Mouse (Mus musculus): ENCODE results near the gene Supv3l1. TPM values are rescaled to one million over a fixed set of nuclear protein-coding genes. Genes with fewer than 3 reads are reported as not detected.
A peak's percentile ranks its signal among the peaks of the same experiment; 100 is the strongest.

The Supv3l1 gene
- polyA plus RNA-seq, 1 experiment from 2014 or later, result 20.9 TPM

- no peaks in the 10 kb centered on the region for H3K9me3 ChIP-seq (ENCODE audit: control insufficient read depth, low read length)
- no peak for ATAC-seq
- no peak overlapping the region for H3K9ac ChIP-seq (ENCODE audit: low read depth, low read length)
- no peaks in the 10 kb centered on the region for H3K36me3 ChIP-seq (ENCODE audit: control insufficient read depth, insufficient read depth, low read length)
- no peak overlapping the region for H3K4me2 ChIP-seq (ENCODE audit: low read length)
- H3K27me3 ChIP-seq (replicated peaks; ENCODE audit: control insufficient read depth, insufficient read depth, low read length), result no peaks in the 10 kb centered on the region
- H3K4me3 ChIP-seq (ENCODE audit: low read length), result no peak overlapping the region
- WGBS, result 79% methylated on average over 6 of the region's 6 CpGs
- no peak overlapping the region for H3K27ac ChIP-seq (ENCODE audit: low read depth, low read length)
- peaks cover 2% of the 10 kb centered on the region; the same call in 1 of the 2 replicates for H3K4me1 ChIP-seq (ENCODE audit: control insufficient read depth, insufficient read depth, low read depth, low read length)
Observed at GRCm38 (mm10) chr10:62420399-62420798, 29.1 kb downstream of the Supv3l1 start.

DNA sequence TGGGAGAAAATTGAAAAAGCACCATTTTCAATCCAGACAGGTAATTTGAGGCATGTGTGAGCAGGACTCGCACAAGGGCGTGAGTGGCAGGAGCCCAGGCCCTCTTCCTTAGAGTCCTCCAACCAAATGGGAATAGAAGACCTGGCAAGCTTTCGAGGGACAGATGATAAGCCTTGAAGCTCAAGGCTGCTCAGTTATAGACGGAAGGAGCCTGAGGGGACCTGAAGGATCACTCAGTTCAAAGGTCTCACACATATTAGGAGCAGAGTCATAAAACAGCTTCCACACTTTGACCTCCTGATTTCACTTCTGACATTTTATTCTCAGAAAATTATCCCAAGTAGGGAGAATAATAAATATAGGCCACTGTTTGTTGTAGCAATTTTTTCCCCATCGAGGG lies 30.1 kb downstream of the Supv3l1 start:
- H3K4me3 ChIP-seq (ENCODE audit: low read length), result no peak overlapping the region
- H3K9me3 ChIP-seq (ENCODE audit: control insufficient read depth, low read length), result no peaks in the 10 kb centered on the region
- H3K27ac ChIP-seq (ENCODE audit: low read depth, low read length), result no peak overlapping the region
- no peak for ATAC-seq
- H3K36me3 ChIP-seq (ENCODE audit: control insufficient read depth, insufficient read depth, low read length), result no peaks in the 10 kb centered on the region
- no peaks in the 10 kb centered on the region for H3K27me3 ChIP-seq (replicated peaks; ENCODE audit: control insufficient read depth, insufficient read depth, low read length)
- no peak overlapping the region for H3K9ac ChIP-seq (ENCODE audit: low read depth, low read length)
- 81% methylated on average over 5 of the region's 5 CpGs for WGBS
- peaks cover 2% of the 10 kb centered on the region; the same call in 1 of the 2 replicates for H3K4me1 ChIP-seq (ENCODE audit: control insufficient read depth, insufficient read depth, low read depth, low read length)
- H3K4me2 ChIP-seq (ENCODE audit: low read length), result no peak overlapping the region

GRCm38 (mm10) chr10:62418831-62419356 lies 30.6 kb downstream of the Supv3l1 start:
- H3K9ac ChIP-seq (ENCODE audit: low read depth, low read length), result no peak overlapping the region
- H3K27me3 ChIP-seq (replicated peaks; ENCODE audit: control insufficient read depth, insufficient read depth, low read length), result no peaks in the 10 kb centered on the region
- H3K9me3 ChIP-seq (ENCODE audit: control insufficient read depth, low read length), result no peaks in the 10 kb centered on the region
- 46% methylated on average over 7 of the region's 7 CpGs for WGBS
- no peak overlapping the region for H3K27ac ChIP-seq (ENCODE audit: low read depth, low read length)
- H3K4me3 ChIP-seq (ENCODE audit: low read length), result no peak overlapping the region
- peaks cover 2% of the 10 kb centered on the region; the same call in 1 of the 2 replicates for H3K4me1 ChIP-seq (ENCODE audit: control insufficient read depth, insufficient read depth, low read depth, low read length)
- ATAC-seq, result no peak
- H3K36me3 ChIP-seq (ENCODE audit: control insufficient read depth, insufficient read depth, low read length), result no peaks in the 10 kb centered on the region
- no peak overlapping the region for H3K4me2 ChIP-seq (ENCODE audit: low read length)

GRCm38 (mm10) chr10:62413606-62413982 lies 35.9 kb downstream of the Supv3l1 start:
- Histone ChIP-seq H3K36me3 (ENCODE audit: control insufficient read depth, insufficient read depth, low read length) (no peaks in the 10 kb centered on the region), H3K4me2 (ENCODE audit: low read length) (no peak overlapping the region), H3K9ac (ENCODE audit: low read depth, low read length) (no peak overlapping the region), H3K4me1 (ENCODE audit: control insufficient read depth, insufficient read depth, low read depth, low read length) (no peaks in the 10 kb centered on the region), H3K27ac (ENCODE audit: low read depth, low read length) (no peak overlapping the region), H3K4me3 (ENCODE audit: low read length) (no peak overlapping the region), H3K9me3 (ENCODE audit: control insufficient read depth, low read length) (no peaks in the 10 kb centered on the region), H3K27me3 (replicated peaks; ENCODE audit: control insufficient read depth, insufficient read depth, low read length) (no peaks in the 10 kb centered on the region)
- WGBS, result 56% methylated on average over 4 of the region's 4 CpGs
- ATAC-seq, result no peak

GRCm38 (mm10) chr10:62412906-62413605 lies 36.5 kb downstream of the Supv3l1 start:
- no peaks in the 10 kb centered on the region for H3K9me3 ChIP-seq (ENCODE audit: control insufficient read depth, low read length)
- no peaks in the 10 kb centered on the region for H3K36me3 ChIP-seq (ENCODE audit: control insufficient read depth, insufficient read depth, low read length)
- no peaks in the 10 kb centered on the region for H3K27me3 ChIP-seq (replicated peaks; ENCODE audit: control insufficient read depth, insufficient read depth, low read length)
- 46% methylated on average over 8 of the region's 8 CpGs for WGBS
- H3K4me2 ChIP-seq (ENCODE audit: low read length), result no peak overlapping the region
- H3K4me3 ChIP-seq (ENCODE audit: low read length), result no peak overlapping the region
- H3K9ac ChIP-seq (ENCODE audit: low read depth, low read length), result no peak overlapping the region
- H3K4me1 ChIP-seq (ENCODE audit: control insufficient read depth, insufficient read depth, low read depth, low read length), result no peaks in the 10 kb centered on the region
- H3K27ac ChIP-seq (ENCODE audit: low read depth, low read length), result no peak overlapping the region
- ATAC-seq, result no peak

- H3K4me3 ChIP-seq (ENCODE audit: low read length), result no peak overlapping the region
- no peak overlapping the region for H3K4me2 ChIP-seq (ENCODE audit: low read length)
- no peaks in the 10 kb centered on the region for H3K27me3 ChIP-seq (replicated peaks; ENCODE audit: control insufficient read depth, insufficient read depth, low read length)
- H3K9me3 ChIP-seq (ENCODE audit: control insufficient read depth, low read length), result no peaks in the 10 kb centered on the region
- H3K4me1 ChIP-seq (ENCODE audit: control insufficient read depth, insufficient read depth, low read depth, low read length), result no peaks in the 10 kb centered on the region
- WGBS, result 68% methylated on average over 19 of the region's 19 CpGs
- H3K36me3 ChIP-seq (ENCODE audit: control insufficient read depth, insufficient read depth, low read length), result no peaks in the 10 kb centered on the region
- ATAC-seq, result no peak
- H3K27ac ChIP-seq (ENCODE audit: low read depth, low read length), result no peak overlapping the region
- H3K9ac ChIP-seq (ENCODE audit: low read depth, low read length), result no peak overlapping the region
Observed at GRCm38 (mm10) chr10:62411431-62412410, 37.8 kb downstream of the Supv3l1 start.

DNA sequence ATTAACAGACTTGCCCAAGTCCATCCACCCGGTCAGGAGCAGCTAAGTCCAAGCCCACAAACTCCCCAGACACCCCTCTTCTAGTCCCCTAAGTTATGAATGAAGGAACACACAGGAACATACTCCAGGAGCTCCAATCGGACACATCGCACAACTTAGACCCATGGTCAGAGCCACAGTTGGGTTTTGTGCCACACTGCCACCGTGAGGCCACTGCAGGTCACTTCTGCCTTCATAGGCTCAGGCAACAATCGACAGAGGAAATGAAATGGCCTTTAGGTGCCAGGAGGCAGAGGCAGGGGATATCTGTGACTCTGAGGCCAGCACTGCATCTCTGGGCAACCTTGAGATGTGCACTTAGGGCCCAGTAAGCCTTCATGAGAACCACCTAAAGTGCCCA lies 38.6 kb downstream of the Supv3l1 start:
- Histone ChIP-seq H3K27me3 (replicated peaks; ENCODE audit: control insufficient read depth, insufficient read depth, low read length) (no peaks in the 10 kb centered on the region), H3K9me3 (ENCODE audit: control insufficient read depth, low read length) (no peaks in the 10 kb centered on the region), H3K27ac (ENCODE audit: low read depth, low read length) (no peak overlapping the region), H3K4me3 (ENCODE audit: low read length) (no peak overlapping the region), H3K9ac (ENCODE audit: low read depth, low read length) (no peak overlapping the region), H3K4me1 (ENCODE audit: control insufficient read depth, insufficient read depth, low read depth, low read length) (no peaks in the 10 kb centered on the region), H3K36me3 (ENCODE audit: control insufficient read depth, insufficient read depth, low read length) (no peaks in the 10 kb centered on the region), H3K4me2 (ENCODE audit: low read length) (no peak overlapping the region)
- ATAC-seq, result peak; percentile 79
- WGBS, result 5% methylated on average over 5 of the region's 5 CpGs

DNA sequence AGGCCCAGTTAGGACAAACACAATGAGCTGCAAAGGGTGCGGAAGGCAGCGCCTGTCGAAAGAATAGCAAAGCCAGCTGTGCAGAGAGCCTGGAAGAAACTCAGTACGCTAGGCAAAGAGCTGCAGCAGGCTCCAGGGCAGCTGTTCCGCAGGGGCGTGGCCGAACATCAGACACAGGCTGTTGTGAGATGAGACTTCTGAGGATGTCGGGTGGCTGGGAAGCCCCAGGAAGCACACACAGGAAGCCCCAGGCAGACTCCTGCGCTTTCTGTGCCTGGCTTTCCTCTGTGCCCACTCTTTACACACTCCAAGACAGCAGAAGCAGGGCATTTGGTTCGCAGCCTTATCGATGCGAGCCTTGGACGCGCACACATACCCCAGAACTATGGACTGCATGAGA lies 44.6 kb downstream of the Supv3l1 start:
- 0 out of 2 replicates have a peak, but pooled peaks have one; percentile 30 for ATAC-seq
- H3K36me3 ChIP-seq (ENCODE audit: control insufficient read depth, insufficient read depth, low read length), result no peaks in the 10 kb centered on the region
- 44% methylated on average over 14 of the region's 14 CpGs for WGBS
- no peak overlapping the region for H3K4me3 ChIP-seq (ENCODE audit: low read length)
- H3K9ac ChIP-seq (ENCODE audit: low read depth, low read length), result peak overlapping the region; percentile 18; the same call in 1 of the 2 replicates
- H3K27ac ChIP-seq (ENCODE audit: low read depth, low read length), result no peak overlapping the region
- no peaks in the 10 kb centered on the region for H3K27me3 ChIP-seq (replicated peaks; ENCODE audit: control insufficient read depth, insufficient read depth, low read length)
- no peaks in the 10 kb centered on the region for H3K9me3 ChIP-seq (ENCODE audit: control insufficient read depth, low read length)
- no peaks in the 10 kb centered on the region for H3K4me1 ChIP-seq (ENCODE audit: control insufficient read depth, insufficient read depth, low read depth, low read length)
- H3K4me2 ChIP-seq (ENCODE audit: low read length), result peak overlapping the region; percentile 37

DNA sequence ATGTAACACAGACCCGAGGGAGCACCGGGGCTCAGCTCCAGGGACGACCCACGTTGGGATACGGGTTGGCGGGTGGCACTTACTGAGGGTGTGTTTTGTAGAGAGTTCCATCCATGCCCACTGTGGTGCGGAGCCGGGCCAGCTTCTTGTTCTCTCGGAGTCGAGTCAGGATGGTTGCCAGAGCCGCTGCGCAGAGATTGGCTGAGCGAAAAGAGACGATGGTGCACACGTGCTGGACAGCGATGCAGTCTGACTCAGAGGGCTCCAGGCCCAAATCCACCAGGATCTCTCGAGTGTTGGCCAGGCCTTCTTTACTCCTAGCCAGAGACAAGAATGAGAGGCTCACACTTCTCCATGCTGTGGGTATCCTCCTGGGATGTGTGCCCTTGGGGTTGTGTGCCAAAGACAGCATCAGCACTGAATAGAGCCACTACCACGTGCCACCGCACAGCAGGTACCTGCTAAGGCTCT lies 47.9 kb downstream of the Supv3l1 start:
- H3K27ac ChIP-seq (ENCODE audit: low read depth, low read length), result no peak overlapping the region
- no peaks in the 10 kb centered on the region for H3K36me3 ChIP-seq (ENCODE audit: control insufficient read depth, insufficient read depth, low read length)
- no peaks in the 10 kb centered on the region for H3K9me3 ChIP-seq (ENCODE audit: control insufficient read depth, low read length)
- 83% methylated on average over 19 of the region's 19 CpGs for WGBS
- H3K9ac ChIP-seq (ENCODE audit: low read depth, low read length), result no peak overlapping the region
- ATAC-seq, result peak; percentile 61; the same call in 1 of the 2 replicates
- H3K4me3 ChIP-seq (ENCODE audit: low read length), result no peak overlapping the region
- no peak overlapping the region for H3K4me2 ChIP-seq (ENCODE audit: low read length)
- H3K4me1 ChIP-seq (ENCODE audit: control insufficient read depth, insufficient read depth, low read depth, low read length), result no peaks in the 10 kb centered on the region
- no peaks in the 10 kb centered on the region for H3K27me3 ChIP-seq (replicated peaks; ENCODE audit: control insufficient read depth, insufficient read depth, low read length)
